Mouse (Mus musculus): ENCODE data around the gene Pex26. TPM values are rescaled to one million over a fixed set of nuclear protein-coding genes. Genes with fewer than 3 reads are reported as not detected.

The Pex26 gene
- total and polyA plus RNA-seq, 2 experiments: 10.0 to 23.5 TPM

GRCm38 (mm10) chr6:121212988-121213387, 29.5 kb downstream of the Pex26 start:
- Histone ChIP-seq H3K36me3 (ENCODE audit: control insufficient read depth, insufficient read depth, low read length) (no peaks in the 10 kb centered on the region), H3K4me1 (ENCODE audit: control insufficient read depth, insufficient read depth, low read length) (peaks cover 6% of the 10 kb centered on the region), H3K27ac (replicated peaks; ENCODE audit: insufficient read depth, low read depth, low read length) (no peak overlapping the region), H3K79me2 (ENCODE audit: control insufficient read depth, insufficient read depth, low read length) (no peaks in the 10 kb centered on the region), H3K27me3 (ENCODE audit: control insufficient read depth, insufficient read depth, low read length) (no peaks in the 10 kb centered on the region), H3K4me3 (ENCODE audit: insufficient read depth, low read depth, low read length) (no peak overlapping the region), H3K9ac (ENCODE audit: low read depth, low read length) (no peak overlapping the region)
- WGBS: 89% methylated on average over 4 of the region's 4 CpGs
- no peak for DNase-seq (ENCODE audit: extremely low read depth, low read depth, low spot score)
- TF ChIP-seq POLR2A (IDR thresholded peaks at IDR 0.05; ENCODE audit: extremely low read depth, insufficient read depth, low read length) (no peak), CTCF (IDR thresholded peaks at IDR 0.05; ENCODE audit: low read depth, low read length) (no peak)

DNA sequence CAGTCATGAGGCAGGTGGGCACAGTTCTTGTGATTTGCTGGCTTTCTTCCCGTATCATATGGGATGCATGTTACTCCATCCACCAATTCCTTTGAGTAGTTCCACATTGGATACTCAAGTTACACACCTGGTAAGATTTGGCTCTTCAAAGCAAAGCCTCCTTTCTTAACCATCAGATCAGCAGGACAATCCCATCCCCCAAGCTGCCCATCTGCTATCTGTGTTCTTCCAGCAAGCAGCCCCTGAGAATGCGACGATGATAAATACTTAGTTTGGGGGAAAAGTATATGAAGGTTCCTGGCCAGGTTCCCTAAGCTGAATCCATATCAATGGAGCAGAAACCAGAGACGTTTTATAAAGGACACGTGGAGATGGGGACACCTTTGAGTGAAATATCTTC, 30.8 kb downstream of the Pex26 start:
- no peaks in the 10 kb centered on the region for H3K36me3 ChIP-seq (ENCODE audit: control insufficient read depth, insufficient read depth, low read length)
- H3K9ac ChIP-seq (ENCODE audit: low read depth, low read length): no peak overlapping the region
- 95% methylated on average over 5 of the region's 5 CpGs for WGBS
- H3K27me3 ChIP-seq (ENCODE audit: control insufficient read depth, insufficient read depth, low read length): no peaks in the 10 kb centered on the region
- no peak for TF ChIP-seq CTCF (IDR thresholded peaks at IDR 0.05; ENCODE audit: low read depth, low read length)
- no peak overlapping the region for H3K4me3 ChIP-seq (ENCODE audit: insufficient read depth, low read depth, low read length)
- no peaks in the 10 kb centered on the region for H3K79me2 ChIP-seq (ENCODE audit: control insufficient read depth, insufficient read depth, low read length)
- no peak overlapping the region for H3K27ac ChIP-seq (replicated peaks; ENCODE audit: insufficient read depth, low read depth, low read length)
- H3K4me1 ChIP-seq (ENCODE audit: control insufficient read depth, insufficient read depth, low read length): peaks cover 6% of the 10 kb centered on the region
- DNase-seq (ENCODE audit: extremely low read depth, low read depth, low spot score): no peak

- H3K4me3 ChIP-seq (ENCODE audit: insufficient read depth, low read depth, low read length): no peak overlapping the region
- H3K36me3 ChIP-seq (ENCODE audit: control insufficient read depth, insufficient read depth, low read length): no peaks in the 10 kb centered on the region
- 86% methylated on average over 8 of the region's 8 CpGs for WGBS
- peaks cover 6% of the 10 kb centered on the region for H3K4me1 ChIP-seq (ENCODE audit: control insufficient read depth, insufficient read depth, low read length)
- H3K79me2 ChIP-seq (ENCODE audit: control insufficient read depth, insufficient read depth, low read length): no peaks in the 10 kb centered on the region
- no peak overlapping the region for H3K27ac ChIP-seq (replicated peaks; ENCODE audit: insufficient read depth, low read depth, low read length)
- H3K27me3 ChIP-seq (ENCODE audit: control insufficient read depth, insufficient read depth, low read length): no peaks in the 10 kb centered on the region
- no peak for DNase-seq (ENCODE audit: extremely low read depth, low read depth, low spot score)
- H3K9ac ChIP-seq (ENCODE audit: low read depth, low read length): no peak overlapping the region
- TF ChIP-seq CTCF (IDR thresholded peaks at IDR 0.05; ENCODE audit: low read depth, low read length): no peak
- no peak for TF ChIP-seq POLR2A (IDR thresholded peaks at IDR 0.05; ENCODE audit: extremely low read depth, insufficient read depth, low read length)
Measured at GRCm38 (mm10) chr6:121214667-121215330, 31.3 kb downstream of the Pex26 start.

GRCm38 (mm10) chr6:121215336-121215735, 31.9 kb downstream of the Pex26 start:
- Histone ChIP-seq H3K9ac (ENCODE audit: low read depth, low read length) (no peak overlapping the region), H3K27ac (replicated peaks; ENCODE audit: insufficient read depth, low read depth, low read length) (no peak overlapping the region)
- no peak for TF ChIP-seq CTCF (IDR thresholded peaks at IDR 0.05; ENCODE audit: low read depth, low read length)
- TF ChIP-seq POLR2A (IDR thresholded peaks at IDR 0.05; ENCODE audit: extremely low read depth, insufficient read depth, low read length): no peak

GRCm38 (mm10) chr6:121215896-121216295, 32.4 kb downstream of the Pex26 start:
- Histone ChIP-seq H3K9ac (ENCODE audit: low read depth, low read length) (no peak overlapping the region), H3K27ac (replicated peaks; ENCODE audit: insufficient read depth, low read depth, low read length) (no peak overlapping the region), H3K4me3 (ENCODE audit: insufficient read depth, low read depth, low read length) (no peak overlapping the region), H3K4me1 (ENCODE audit: control insufficient read depth, insufficient read depth, low read length) (peaks cover 5% of the 10 kb centered on the region), H3K36me3 (ENCODE audit: control insufficient read depth, insufficient read depth, low read length) (no peaks in the 10 kb centered on the region), H3K79me2 (ENCODE audit: control insufficient read depth, insufficient read depth, low read length) (no peaks in the 10 kb centered on the region), H3K27me3 (ENCODE audit: control insufficient read depth, insufficient read depth, low read length) (no peaks in the 10 kb centered on the region)
- no peak for TF ChIP-seq CTCF (IDR thresholded peaks at IDR 0.05; ENCODE audit: low read depth, low read length)
- no peak for TF ChIP-seq POLR2A (IDR thresholded peaks at IDR 0.05; ENCODE audit: extremely low read depth, insufficient read depth, low read length)
- DNase-seq (ENCODE audit: extremely low read depth, low read depth, low spot score): no peak
- 73% methylated on average over 6 of the region's 6 CpGs for WGBS

More at GRCm38 (mm10) chr6:121215336-121215735, 31.9 kb downstream of the Pex26 start:
- Histone ChIP-seq H3K27me3 (ENCODE audit: control insufficient read depth, insufficient read depth, low read length) (no peaks in the 10 kb centered on the region), H3K79me2 (ENCODE audit: control insufficient read depth, insufficient read depth, low read length) (no peaks in the 10 kb centered on the region), H3K4me3 (ENCODE audit: insufficient read depth, low read depth, low read length) (no peak overlapping the region), H3K4me1 (ENCODE audit: control insufficient read depth, insufficient read depth, low read length) (peaks cover 6% of the 10 kb centered on the region), H3K36me3 (ENCODE audit: control insufficient read depth, insufficient read depth, low read length) (no peaks in the 10 kb centered on the region)
- no peak for DNase-seq (ENCODE audit: extremely low read depth, low read depth, low spot score)
- WGBS: 80% methylated on average over 5 of the region's 5 CpGs

- no peak overlapping the region for H3K9ac ChIP-seq (ENCODE audit: low read depth, low read length)
- H3K36me3 ChIP-seq (ENCODE audit: control insufficient read depth, insufficient read depth, low read length): no peaks in the 10 kb centered on the region
- H3K27ac ChIP-seq (replicated peaks; ENCODE audit: insufficient read depth, low read depth, low read length): no peak overlapping the region
- no peak overlapping the region for H3K4me3 ChIP-seq (ENCODE audit: insufficient read depth, low read depth, low read length)
- WGBS: 81% methylated on average over 5 of the region's 5 CpGs
- H3K79me2 ChIP-seq (ENCODE audit: control insufficient read depth, insufficient read depth, low read length): no peaks in the 10 kb centered on the region
- TF ChIP-seq CTCF (IDR thresholded peaks at IDR 0.05; ENCODE audit: low read depth, low read length) (no peak), POLR2A (IDR thresholded peaks at IDR 0.05; ENCODE audit: extremely low read depth, insufficient read depth, low read length) (no peak)
- no peaks in the 10 kb centered on the region for H3K27me3 ChIP-seq (ENCODE audit: control insufficient read depth, insufficient read depth, low read length)
- H3K4me1 ChIP-seq (ENCODE audit: control insufficient read depth, insufficient read depth, low read length): peaks cover 6% of the 10 kb centered on the region
- no peak for DNase-seq (ENCODE audit: extremely low read depth, low read depth, low spot score)
Measured at GRCm38 (mm10) chr6:121216589-121217255, 33.3 kb downstream of the Pex26 start.

Measured in liver, adult 2 months (tissue).